Mouse (Mus musculus): ENCODE results near the gene Kifc5b. TPM values are rescaled to one million over a fixed set of nuclear protein-coding genes. Genes with fewer than 3 reads are reported as not detected.

Kifc5b gene
- polyA plus RNA-seq, 1 experiment = 8.3 TPM

GRCm38 (mm10) chr17:26945824-26946495, 29.1 kb downstream of the Kifc5b start:
- Histone ChIP-seq H3K4me3 (ENCODE audit: insufficient read depth, low read length) (peak overlapping the region; percentile 52), H3K27ac (ENCODE audit: insufficient read depth, low read depth, low read length) (no peak overlapping the region), H3K4me1 (ENCODE audit: control insufficient read depth, insufficient read depth, low read length) (peaks cover 11% of the 10 kb centered on the region)
- no peak for TF ChIP-seq POLR2A (IDR thresholded peaks at IDR 0.05; ENCODE audit: borderline replicate concordance, low read depth, low read length)
- TF ChIP-seq CTCF (IDR thresholded peaks at IDR 0.05; ENCODE audit: low read depth, low read length) = no peak

GRCm38 (mm10) chr17:26946567-26946966, 29.7 kb downstream of the Kifc5b start:
- Histone ChIP-seq H3K27ac (ENCODE audit: insufficient read depth, low read depth, low read length) (no peak overlapping the region), H3K4me1 (ENCODE audit: control insufficient read depth, insufficient read depth, low read length) (peaks cover 10% of the 10 kb centered on the region), H3K4me3 (ENCODE audit: insufficient read depth, low read length) (peak overlapping the region; percentile 52)
- TF ChIP-seq POLR2A (IDR thresholded peaks at IDR 0.05; ENCODE audit: borderline replicate concordance, low read depth, low read length) (no peak), CTCF (IDR thresholded peaks at IDR 0.05; ENCODE audit: low read depth, low read length) (no peak)

DNA sequence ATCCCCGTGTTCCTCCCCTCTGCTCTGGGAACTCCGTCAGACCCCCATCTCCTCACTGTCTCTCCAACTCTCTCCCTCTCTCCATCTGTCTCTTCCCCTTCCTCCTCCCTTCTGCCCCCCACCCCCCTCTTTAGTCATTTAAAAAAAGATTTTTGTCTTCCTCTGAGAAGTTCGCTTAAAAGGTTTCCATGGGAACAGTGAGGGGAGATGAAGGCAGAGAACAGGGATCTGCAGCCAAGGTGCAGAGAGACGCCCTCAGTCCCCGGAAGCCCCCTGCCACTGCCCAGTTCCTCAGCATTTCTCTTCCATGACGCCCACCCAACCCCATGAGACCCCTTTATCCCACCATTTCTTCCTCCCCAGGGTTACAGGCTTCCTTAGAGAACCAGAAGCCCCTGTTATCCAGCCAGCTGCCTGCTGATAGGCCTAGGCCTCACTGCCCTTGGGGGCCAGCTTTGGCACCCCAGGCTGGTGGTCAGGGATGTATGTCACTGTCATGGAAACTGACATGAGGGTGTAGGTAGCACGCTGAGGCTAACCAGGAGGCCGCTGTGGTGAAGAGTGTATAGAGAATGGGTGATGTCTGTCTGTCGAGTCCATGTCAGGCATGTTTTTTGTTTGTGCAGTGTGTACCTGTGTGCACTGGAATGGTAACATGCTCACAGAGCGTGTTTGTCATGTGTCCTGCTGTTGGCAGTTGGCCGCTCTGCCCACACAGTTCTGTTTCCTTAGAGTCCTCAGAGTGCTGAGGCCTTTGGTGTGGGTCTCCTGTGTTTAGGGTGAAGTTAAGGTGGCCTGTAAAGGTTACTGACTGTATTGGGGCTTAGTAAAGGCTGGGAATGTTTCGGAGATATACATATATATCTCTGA, 30.6 kb downstream of the Kifc5b start:
- Histone ChIP-seq H3K4me1 (ENCODE audit: control insufficient read depth, insufficient read depth, low read length) (peaks cover 4% of the 10 kb centered on the region), H3K4me3 (ENCODE audit: insufficient read depth, low read length) (no peak overlapping the region), H3K27ac (ENCODE audit: insufficient read depth, low read depth, low read length) (no peak overlapping the region)
- TF ChIP-seq POLR2A (IDR thresholded peaks at IDR 0.05; ENCODE audit: borderline replicate concordance, low read depth, low read length) = no peak
- TF ChIP-seq CTCF (IDR thresholded peaks at IDR 0.05; ENCODE audit: low read depth, low read length) = no peak

- H3K27ac ChIP-seq (ENCODE audit: insufficient read depth, low read depth, low read length) = no peak overlapping the region
- H3K4me1 ChIP-seq (ENCODE audit: control insufficient read depth, insufficient read depth, low read length) = no peaks in the 10 kb centered on the region
- peak overlapping the region; percentile 73 for H3K4me3 ChIP-seq (ENCODE audit: insufficient read depth, low read length)
- no peak for TF ChIP-seq CTCF (IDR thresholded peaks at IDR 0.05; ENCODE audit: low read depth, low read length)
- TF ChIP-seq POLR2A (IDR thresholded peaks at IDR 0.05; ENCODE audit: borderline replicate concordance, low read depth, low read length) = no peak
These were observed 31.6 kb downstream of the Kifc5b start for GRCm38 (mm10) chr17:26948316-26949050.

DNA sequence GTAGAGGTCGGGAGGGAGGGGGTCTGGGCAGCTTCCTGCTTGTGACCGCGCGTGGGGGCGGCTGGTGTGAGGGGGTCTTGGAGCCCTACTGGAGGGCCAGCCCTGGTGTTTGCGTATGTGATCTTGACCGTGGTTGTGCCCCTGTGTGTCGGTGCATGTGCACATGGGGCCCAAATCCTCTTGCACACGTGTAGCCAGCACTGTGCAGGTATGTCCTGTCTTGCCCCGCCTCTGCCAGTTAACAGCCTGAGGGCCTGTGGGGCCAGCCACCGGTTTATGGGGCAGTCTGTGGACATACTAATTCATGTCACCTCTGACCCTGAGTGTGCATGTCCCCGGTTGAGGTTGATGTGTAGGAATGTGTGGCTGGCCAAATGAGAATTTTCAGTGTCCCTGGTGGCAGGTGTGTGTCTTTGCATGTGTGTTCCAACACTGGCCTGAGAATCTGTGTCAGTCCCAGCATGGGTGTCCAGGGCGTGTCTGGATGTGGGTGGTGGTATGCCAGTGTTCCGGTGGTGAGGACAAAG, 32.2 kb downstream of the Kifc5b start:
- TF ChIP-seq POLR2A (IDR thresholded peaks at IDR 0.05; ENCODE audit: borderline replicate concordance, low read depth, low read length) (no peak), CTCF (IDR thresholded peaks at IDR 0.05; ENCODE audit: low read depth, low read length) (no peak)
- no peak overlapping the region for H3K27ac ChIP-seq (ENCODE audit: insufficient read depth, low read depth, low read length)
- H3K4me3 ChIP-seq (ENCODE audit: insufficient read depth, low read length) = no peak overlapping the region
- H3K4me1 ChIP-seq (ENCODE audit: control insufficient read depth, insufficient read depth, low read length) = no peaks in the 10 kb centered on the region

DNA sequence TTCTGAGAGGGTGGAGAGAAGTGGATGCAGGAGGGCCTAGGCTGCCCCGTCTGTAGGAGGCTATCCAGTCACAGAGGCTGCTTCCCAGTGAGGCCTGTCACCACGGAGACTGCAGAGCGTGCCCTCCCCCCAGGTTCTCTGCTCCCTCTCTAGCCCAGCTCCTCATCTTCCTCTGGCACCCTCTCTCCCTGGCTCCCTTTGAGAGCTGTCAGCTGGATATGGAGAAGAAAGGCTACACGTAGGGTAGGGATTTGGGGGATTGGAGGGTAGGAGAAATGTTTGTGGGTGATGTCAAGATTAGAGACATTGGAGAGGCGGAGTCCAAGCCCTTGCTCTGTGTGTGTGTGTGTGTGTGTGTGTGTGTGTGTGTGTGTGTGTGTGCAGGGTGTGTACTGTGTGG, 33.0 kb downstream of the Kifc5b start:
- H3K4me1 ChIP-seq (ENCODE audit: control insufficient read depth, insufficient read depth, low read length) = peaks cover 2% of the 10 kb centered on the region
- H3K27ac ChIP-seq (ENCODE audit: insufficient read depth, low read depth, low read length) = no peak overlapping the region
- TF ChIP-seq CTCF (IDR thresholded peaks at IDR 0.05; ENCODE audit: low read depth, low read length) (no peak), POLR2A (IDR thresholded peaks at IDR 0.05; ENCODE audit: borderline replicate concordance, low read depth, low read length) (no peak)
- no peak overlapping the region for H3K4me3 ChIP-seq (ENCODE audit: insufficient read depth, low read length)

DNA sequence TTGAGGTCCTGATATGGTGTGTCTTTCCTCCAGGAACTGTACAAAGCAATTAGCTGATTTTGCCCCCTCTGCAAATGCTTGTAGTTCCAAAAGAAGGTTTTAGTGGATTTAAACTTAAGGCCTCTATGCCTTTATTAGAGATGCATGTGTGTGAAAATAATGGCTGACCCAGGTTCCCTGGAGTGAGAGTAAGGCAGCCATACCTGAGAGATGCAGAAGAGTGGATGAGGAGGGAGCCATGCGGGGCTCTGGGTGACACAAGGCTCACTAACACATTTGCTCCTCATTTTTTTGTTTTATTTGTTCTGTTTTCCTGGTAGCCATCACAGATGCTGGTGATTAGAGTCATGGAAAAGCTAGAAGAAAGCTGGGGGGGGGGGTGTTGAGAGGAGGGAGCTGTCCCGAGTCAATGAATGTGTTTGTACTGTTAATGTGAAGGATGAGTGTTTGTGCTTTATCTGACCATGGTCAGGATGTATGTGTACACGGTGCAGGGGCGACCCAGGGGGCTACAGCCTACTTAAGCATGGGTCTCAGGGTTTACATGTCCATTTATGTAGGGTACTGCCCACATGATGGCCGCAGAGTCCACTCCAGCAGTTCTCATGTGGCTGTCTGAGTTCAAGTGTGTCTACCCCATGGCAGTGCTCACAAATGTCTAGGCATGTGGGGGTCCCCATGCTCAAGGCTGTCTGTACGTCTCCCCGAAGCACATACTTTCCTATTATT, 33.8 kb downstream of the Kifc5b start:
- TF ChIP-seq CTCF (IDR thresholded peaks at IDR 0.05; ENCODE audit: low read depth, low read length) (no peak), POLR2A (IDR thresholded peaks at IDR 0.05; ENCODE audit: borderline replicate concordance, low read depth, low read length) (no peak)
- Histone ChIP-seq H3K27ac (ENCODE audit: insufficient read depth, low read depth, low read length) (no peak overlapping the region), H3K4me1 (ENCODE audit: control insufficient read depth, insufficient read depth, low read length) (peaks cover 9% of the 10 kb centered on the region), H3K4me3 (ENCODE audit: insufficient read depth, low read length) (no peak overlapping the region)

DNA sequence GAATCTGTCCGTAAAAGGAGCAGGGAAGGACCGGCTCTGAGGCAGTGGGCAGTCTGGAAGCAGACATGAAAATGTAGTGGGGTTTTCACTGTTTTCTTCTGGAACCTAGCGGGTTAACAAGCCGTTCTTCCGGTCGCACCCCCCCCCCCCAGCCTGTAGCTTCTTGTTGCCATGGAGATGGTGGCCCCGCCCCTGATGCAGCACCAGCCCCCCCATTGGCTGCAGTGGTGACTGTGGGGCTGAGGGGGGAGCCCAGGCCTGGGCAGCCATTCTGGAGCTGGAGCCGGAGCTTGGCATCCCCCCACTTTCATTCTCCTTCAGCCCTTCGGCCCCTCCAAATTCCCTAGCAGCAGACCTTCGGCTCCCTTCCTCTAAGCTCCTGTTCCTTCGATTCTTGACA, 34.5 kb downstream of the Kifc5b start:
- TF ChIP-seq POLR2A (IDR thresholded peaks at IDR 0.05; ENCODE audit: borderline replicate concordance, low read depth, low read length) (no peak), CTCF (IDR thresholded peaks at IDR 0.05; ENCODE audit: low read depth, low read length) (no peak)
- H3K27ac ChIP-seq (ENCODE audit: insufficient read depth, low read depth, low read length) = no peak overlapping the region
- peaks cover 12% of the 10 kb centered on the region for H3K4me1 ChIP-seq (ENCODE audit: control insufficient read depth, insufficient read depth, low read length)
- no peak overlapping the region for H3K4me3 ChIP-seq (ENCODE audit: insufficient read depth, low read length)
